Mouse (Mus musculus) heart, embryonic 10.5 days (tissue): ENCODE measurements around the gene Mdm2. TPM values are rescaled to one million over a fixed set of nuclear protein-coding genes. Genes with fewer than 3 reads are reported as not detected.
"Not testable (repeated sequence)": the region's sequence is repeated elsewhere in the genome, so short reads cannot be mapped to it uniquely, and the experiment has no call there.

Experiments
- DNase-seq: peaks from one replicate; pipeline ENCODE4 v3.0.0-alpha.2; 2017; ENCODE audit warnings: low spot score
- H3K27ac ChIP-seq: fragments of 300-500 bp; sonication (generic); 2 replicates; pipeline ENCODE4 v1.5.1; 2016; ENCODE audit warnings: mild to moderate bottlenecking
- H3K27me3 ChIP-seq: fragments of 300-500 bp; sonication (generic); 2 replicates; pipeline ENCODE4 v1.6.1; 2016; ENCODE audit warnings: mild to moderate bottlenecking; ENCODE audit not compliant: poor library complexity, insufficient read depth, severe bottlenecking
- H3K36me3 ChIP-seq: fragments of 300-500 bp; sonication (generic); 2 replicates; pipeline ENCODE4 v1.6.1; 2016; ENCODE audit warnings: mild to moderate bottlenecking, moderate library complexity
- H3K4me1 ChIP-seq: fragments of 300-500 bp; sonication (generic); 2 replicates; pipeline ENCODE4 v1.6.1; 2016; ENCODE audit warnings: mild to moderate bottlenecking
- H3K4me3 ChIP-seq: fragments of 300-500 bp; sonication (generic); 2 replicates; pipeline ENCODE4 v1.5.1; 2016; ENCODE audit warnings: mild to moderate bottlenecking, moderate library complexity
- H3K9me3 ChIP-seq: fragments of 300-500 bp; sonication (generic); 2 replicates; pipeline ENCODE4 v1.6.1; 2016; ENCODE audit warnings: mild to moderate bottlenecking, moderate library complexity
- WGBS: fragments of 180-500 bp; shearing (Covaris S2); methylation state at CpG from one replicate; pipeline ENCODE4 v1.1.7; 2016; 5-methylcytosine and 5-hydroxymethylcytosine counted together
- polyA plus RNA-seq: library from polyadenylated mRNA; unstranded; fragments of >200 nt; fragmentation: Nextera tagmentation; extraction: Ambion mirVana; gene quantifications from 2 replicates; pipeline ENCODE4 v1.2.1, GENCODE M21; 2016

Mdm2 gene
- polyA plus RNA-seq, 1 experiment from 2014 or later = 56.4 TPM

GRCm38 (mm10) chr10:117743917-117744316, 33.4 kb upstream of the Mdm2 start:
- Histone ChIP-seq H3K27ac (no peak overlapping the region), H3K9me3 (no peaks in the 10 kb centered on the region), H3K36me3 (peaks cover 29% of the 10 kb centered on the region), H3K4me1 (peaks cover 10% of the 10 kb centered on the region), H3K4me3 (no peak overlapping the region), H3K27me3 (no peaks in the 10 kb centered on the region)
- DNase-seq = no peak
- WGBS = 72% methylated on average over 4 of the region's 4 CpGs

- H3K36me3 ChIP-seq = peaks cover 29% of the 10 kb centered on the region
- peaks cover 8% of the 10 kb centered on the region for H3K4me1 ChIP-seq
- no peak for DNase-seq
- no peaks in the 10 kb centered on the region for H3K9me3 ChIP-seq
- 82% methylated on average over 2 of the region's 2 CpGs for WGBS
- H3K27ac ChIP-seq = no peak overlapping the region
- no peaks in the 10 kb centered on the region for H3K27me3 ChIP-seq
- H3K4me3 ChIP-seq = no peak overlapping the region
Measured at GRCm38 (mm10) chr10:117743182-117743581, 32.6 kb upstream of the Mdm2 start.

DNA sequence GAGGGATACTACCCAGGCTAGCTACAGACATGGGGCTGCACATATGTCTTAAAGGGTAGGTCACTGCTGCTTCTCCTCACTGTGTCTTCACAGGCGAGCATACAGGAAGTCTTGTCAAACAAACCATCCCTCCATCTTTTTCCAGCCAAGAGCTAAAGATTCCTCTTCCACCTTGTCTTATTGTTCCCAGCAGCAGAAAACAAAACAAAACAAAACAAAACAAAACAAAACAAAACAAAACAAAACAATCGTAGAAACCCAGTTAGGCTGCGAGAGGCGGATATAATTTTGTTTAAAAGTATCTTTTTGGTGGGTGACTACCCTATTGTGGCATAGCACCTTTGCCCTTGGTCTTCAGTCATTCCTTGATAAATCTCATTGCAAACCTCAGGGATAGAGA, 32.1 kb upstream of the Mdm2 start:
- H3K9me3 ChIP-seq = no peaks in the 10 kb centered on the region
- H3K36me3 ChIP-seq = peaks cover 31% of the 10 kb centered on the region
- no peak overlapping the region for H3K4me3 ChIP-seq
- H3K27me3 ChIP-seq = no peaks in the 10 kb centered on the region
- no peak overlapping the region for H3K27ac ChIP-seq
- 83% methylated on average over 4 of the region's 4 CpGs for WGBS
- DNase-seq = no peak
- peaks cover 8% of the 10 kb centered on the region for H3K4me1 ChIP-seq

GRCm38 (mm10) chr10:117741698-117742475, 31.3 kb upstream of the Mdm2 start:
- no peak overlapping the region for H3K4me3 ChIP-seq
- WGBS = 78% methylated on average over 15 of the region's 15 CpGs
- peak overlapping the region; percentile 39; the same call in 1 of the 2 replicates for H3K27ac ChIP-seq

DNA sequence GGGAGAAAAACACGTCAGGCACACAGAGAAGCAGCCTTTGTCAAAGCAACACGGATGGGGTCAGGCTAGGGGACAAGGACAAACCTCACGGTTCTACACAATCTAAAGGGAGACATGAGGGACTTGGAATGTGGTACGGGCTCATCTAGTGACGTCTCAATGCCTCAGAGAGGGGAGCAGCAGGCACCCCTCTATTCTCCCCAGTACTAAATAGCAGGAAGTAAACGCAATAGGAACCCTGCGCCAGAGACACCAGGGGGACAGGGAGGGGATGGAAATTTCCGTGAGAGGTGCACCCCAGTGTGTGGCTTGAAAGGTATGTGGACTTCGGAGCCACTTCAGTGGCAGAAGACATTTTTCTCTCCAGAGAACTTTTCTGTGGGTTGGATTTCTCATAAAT, 30.4 kb upstream of the Mdm2 start:
- H3K36me3 ChIP-seq = peaks cover 42% of the 10 kb centered on the region
- no peaks in the 10 kb centered on the region for H3K27me3 ChIP-seq
- no peaks in the 10 kb centered on the region for H3K9me3 ChIP-seq
- H3K27ac ChIP-seq = no peak overlapping the region
- H3K4me1 ChIP-seq = peaks cover 8% of the 10 kb centered on the region
- H3K4me3 ChIP-seq = no peak overlapping the region
- WGBS = 83% methylated on average over 9 of the region's 9 CpGs
- DNase-seq = no peak

More at GRCm38 (mm10) chr10:117741698-117742475, 31.3 kb upstream of the Mdm2 start:
- Histone ChIP-seq H3K27me3 (no peaks in the 10 kb centered on the region), H3K4me1 (peaks cover 8% of the 10 kb centered on the region), H3K36me3 (peaks cover 34% of the 10 kb centered on the region), H3K9me3 (no peaks in the 10 kb centered on the region)
- DNase-seq = no peak

- DNase-seq = no peak
- no peaks in the 10 kb centered on the region for H3K9me3 ChIP-seq
- WGBS = 94% methylated on average over 10 of the region's 10 CpGs
- no peak overlapping the region for H3K4me3 ChIP-seq
- peaks cover 42% of the 10 kb centered on the region for H3K36me3 ChIP-seq
- H3K27ac ChIP-seq = no peak overlapping the region
- H3K4me1 ChIP-seq = peaks cover 4% of the 10 kb centered on the region
- H3K27me3 ChIP-seq = no peaks in the 10 kb centered on the region
Measured at GRCm38 (mm10) chr10:117740171-117740570, 29.6 kb upstream of the Mdm2 start.

- Histone ChIP-seq H3K4me1 (no peaks in the 10 kb centered on the region), H3K36me3 (peaks cover 42% of the 10 kb centered on the region), H3K27me3 (no peaks in the 10 kb centered on the region), H3K9me3 (no peaks in the 10 kb centered on the region), H3K27ac (no peak overlapping the region), H3K4me3 (no peak overlapping the region)
- 92% methylated on average over 6 of the region's 6 CpGs for WGBS
- no peak for DNase-seq
Measured at GRCm38 (mm10) chr10:117739648-117739948, 29.0 kb upstream of the Mdm2 start.

DNA sequence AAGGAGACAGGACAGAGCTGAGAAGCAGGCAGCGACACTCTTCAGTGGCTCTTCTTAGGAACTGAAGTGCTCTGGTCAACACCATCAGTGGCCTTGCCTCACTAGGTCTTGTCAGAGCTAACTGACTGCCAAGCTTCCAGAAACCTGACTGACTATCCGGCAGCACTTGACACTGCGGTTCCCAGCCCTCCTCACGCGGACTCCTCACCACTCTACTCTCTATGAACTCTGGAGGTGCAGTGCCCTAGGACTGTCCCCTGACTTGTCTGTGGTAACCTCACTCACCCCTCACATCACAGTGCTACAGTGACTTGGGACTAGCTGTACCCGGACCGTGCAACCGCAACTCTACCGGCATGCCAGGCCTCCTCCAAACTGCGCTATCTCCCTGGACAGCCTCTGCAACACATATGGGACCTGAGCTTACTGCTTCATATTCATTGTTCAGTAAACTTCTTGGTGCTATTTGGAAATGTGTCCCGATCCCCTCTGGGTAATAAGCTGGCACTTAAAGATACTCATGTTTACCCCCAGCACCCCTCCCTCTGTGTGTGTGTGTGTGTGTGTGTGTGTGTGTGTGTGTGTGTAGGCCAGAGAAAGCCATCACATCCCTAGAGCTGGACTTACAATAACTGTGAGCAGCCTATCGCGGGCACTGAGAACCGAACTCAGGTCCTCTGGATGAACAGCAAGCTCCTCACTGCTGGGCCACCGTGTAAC, 28.5 kb upstream of the Mdm2 start:
- DNase-seq = no peak
- Histone ChIP-seq H3K9me3 (no peaks in the 10 kb centered on the region), H3K27ac (no peak overlapping the region), H3K4me3 (no peak overlapping the region), H3K4me1 (no peaks in the 10 kb centered on the region), H3K36me3 (peaks cover 42% of the 10 kb centered on the region), H3K27me3 (no peaks in the 10 kb centered on the region)
- 87% methylated on average over 15 of the region's 15 CpGs for WGBS

GRCm38 (mm10) chr10:117738140-117738921, 27.8 kb upstream of the Mdm2 start:
- peaks cover 42% of the 10 kb centered on the region for H3K36me3 ChIP-seq
- H3K4me1 ChIP-seq = peaks cover 2% of the 10 kb centered on the region; the same call in 1 of the 2 replicates
- H3K4me3 ChIP-seq = no peak overlapping the region
- no peak overlapping the region for H3K27ac ChIP-seq
- no peak for DNase-seq
- H3K9me3 ChIP-seq = no peaks in the 10 kb centered on the region
- no peaks in the 10 kb centered on the region for H3K27me3 ChIP-seq
- 85% methylated on average over 13 of the region's 13 CpGs for WGBS

GRCm38 (mm10) chr10:117737498-117737897, 26.9 kb upstream of the Mdm2 start:
- 93% methylated on average over 8 of the region's 8 CpGs for WGBS

DNA sequence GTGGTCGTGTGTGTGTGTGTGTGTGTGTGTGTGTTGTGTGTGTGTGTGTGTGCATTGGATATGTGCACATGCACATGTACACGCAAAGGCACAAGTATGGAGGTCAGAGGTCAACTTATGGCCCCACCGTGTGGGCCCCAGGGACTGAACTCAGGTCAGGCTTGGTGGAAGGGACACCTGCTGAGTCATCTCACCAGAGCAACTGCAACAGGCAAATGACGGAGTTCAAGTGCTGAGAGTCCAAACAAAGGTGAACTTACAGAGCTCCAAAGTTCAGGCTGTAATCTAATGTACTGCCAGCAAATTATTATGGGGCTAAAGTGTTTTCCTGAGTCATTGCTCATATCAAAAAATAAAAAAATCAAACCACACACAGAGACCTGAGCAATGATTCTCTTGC, 26.5 kb upstream of the Mdm2 start:
- Histone ChIP-seq H3K36me3 (peaks cover 40% of the 10 kb centered on the region), H3K27me3 (no peaks in the 10 kb centered on the region), H3K4me3 (no peak overlapping the region), H3K27ac (no peak overlapping the region), H3K9me3 (no peaks in the 10 kb centered on the region), H3K4me1 (peaks cover 14% of the 10 kb centered on the region)
- no peak for DNase-seq
- 85% methylated on average over 4 of the region's 4 CpGs for WGBS

More at GRCm38 (mm10) chr10:117737498-117737897, 26.9 kb upstream of the Mdm2 start:
- H3K27ac ChIP-seq, H3K27me3 ChIP-seq, H3K9me3 ChIP-seq, H3K4me1 ChIP-seq, H3K4me3 ChIP-seq, DNase-seq: not testable (repeated sequence)
- H3K36me3 ChIP-seq = peaks cover 42% of the 10 kb centered on the region

GRCm38 (mm10) chr10:117736573-117736972, 26.0 kb upstream of the Mdm2 start:
- H3K36me3 ChIP-seq = peaks cover 40% of the 10 kb centered on the region
- H3K27ac ChIP-seq = no peak overlapping the region
- 81% methylated on average over 5 of the region's 5 CpGs for WGBS
- H3K4me3 ChIP-seq = no peak overlapping the region
- H3K4me1 ChIP-seq = peaks cover 15% of the 10 kb centered on the region
- DNase-seq = no peak
- no peaks in the 10 kb centered on the region for H3K27me3 ChIP-seq
- H3K9me3 ChIP-seq = no peaks in the 10 kb centered on the region

DNA sequence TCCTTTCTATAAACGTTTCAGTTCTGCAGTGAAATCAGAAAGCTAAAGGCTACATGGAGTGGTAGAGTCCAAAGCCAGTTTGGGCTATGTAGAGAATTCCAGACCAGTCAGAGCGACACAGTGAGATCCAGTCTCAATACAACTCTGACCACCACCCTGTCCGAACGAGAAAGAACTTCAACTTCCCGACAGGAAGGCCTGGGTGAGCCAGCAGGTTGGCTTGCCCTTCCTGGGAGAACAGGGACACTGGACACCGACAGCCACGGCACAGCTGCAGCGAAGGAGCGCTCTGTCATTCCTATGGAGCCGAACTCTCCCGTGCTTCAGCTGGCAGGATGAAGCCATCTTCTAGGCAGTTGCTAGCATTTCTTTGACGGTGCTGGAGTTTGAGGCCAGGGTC, 24.8 kb upstream of the Mdm2 start:
- H3K27ac ChIP-seq, H3K27me3 ChIP-seq, H3K4me3 ChIP-seq, H3K9me3 ChIP-seq, DNase-seq: not testable (repeated sequence)
- WGBS = 80% methylated on average over 12 of the region's 12 CpGs
- Histone ChIP-seq H3K36me3 (peaks cover 36% of the 10 kb centered on the region), H3K4me1 (peaks cover 18% of the 10 kb centered on the region)
